Mouse (Mus musculus): ENCODE measurements around the gene Erp29.

- TF ChIP-seq TCF12 (IDR thresholded peaks at IDR 0.05; ENCODE audit: insufficient read depth, poor library complexity, severe bottlenecking) = no peak
- no peak for TF ChIP-seq E2F4 (IDR thresholded peaks at IDR 0.05; ENCODE audit: insufficient read depth)
- TF ChIP-seq POLR2A (IDR thresholded peaks at IDR 0.05; ENCODE audit: insufficient read length, low read depth) = peak; percentile 87
- no peak for TF ChIP-seq MAX (IDR thresholded peaks at IDR 0.05; ENCODE audit: low read depth)
- TF ChIP-seq USF1 (IDR thresholded peaks at IDR 0.05; ENCODE audit: low read depth) = no peak
- TF ChIP-seq CEBPB (IDR thresholded peaks at IDR 0.05; ENCODE audit: insufficient read depth, poor library complexity, severe bottlenecking) = no peak
- TF ChIP-seq MYOD1 (IDR thresholded peaks at IDR 0.05; ENCODE audit: control insufficient read depth in 1 of 3, insufficient read length in 2 of 3, low read depth in 2 of 3) = peak in 1 of 3 experiments; percentile 64
- TF ChIP-seq POLR2AphosphoS2 (IDR thresholded peaks at IDR 0.05; ENCODE audit: insufficient read length, low read depth) = no peak
- TF ChIP-seq MYOG (IDR thresholded peaks at IDR 0.05; ENCODE audit: control insufficient read depth in 1 of 3, insufficient read depth in 1 of 3, insufficient read length in 2 of 3, low read depth in 2 of 3) = peak in 2 of 3 experiments; percentile 12 to 72
Measured at GRCm38 (mm10) chr5:121385461-121386119, 66.7 kb downstream of the Erp29 start, which contains the start of gene Trafd1.

All from myocyte (in vitro differentiated cells).